Mouse (Mus musculus) erythroblast, embryonic 14.5 days (primary cell): Measurements from ENCODE around the gene Lmbr1.

Source experiments
- GATA1 ChIP-seq: IDR thresholded peaks from 2 replicates; pipeline ENCODE4 v1.6.1; 2012; ENCODE audit warnings: low read length, inconsistent platforms, mixed read lengths
- TAL1 ChIP-seq: IDR thresholded peaks from 3 replicates; pipeline ENCODE4 v1.6.1; 2012; ENCODE audit warnings: low read length, inconsistent platforms, mixed read lengths

DNA sequence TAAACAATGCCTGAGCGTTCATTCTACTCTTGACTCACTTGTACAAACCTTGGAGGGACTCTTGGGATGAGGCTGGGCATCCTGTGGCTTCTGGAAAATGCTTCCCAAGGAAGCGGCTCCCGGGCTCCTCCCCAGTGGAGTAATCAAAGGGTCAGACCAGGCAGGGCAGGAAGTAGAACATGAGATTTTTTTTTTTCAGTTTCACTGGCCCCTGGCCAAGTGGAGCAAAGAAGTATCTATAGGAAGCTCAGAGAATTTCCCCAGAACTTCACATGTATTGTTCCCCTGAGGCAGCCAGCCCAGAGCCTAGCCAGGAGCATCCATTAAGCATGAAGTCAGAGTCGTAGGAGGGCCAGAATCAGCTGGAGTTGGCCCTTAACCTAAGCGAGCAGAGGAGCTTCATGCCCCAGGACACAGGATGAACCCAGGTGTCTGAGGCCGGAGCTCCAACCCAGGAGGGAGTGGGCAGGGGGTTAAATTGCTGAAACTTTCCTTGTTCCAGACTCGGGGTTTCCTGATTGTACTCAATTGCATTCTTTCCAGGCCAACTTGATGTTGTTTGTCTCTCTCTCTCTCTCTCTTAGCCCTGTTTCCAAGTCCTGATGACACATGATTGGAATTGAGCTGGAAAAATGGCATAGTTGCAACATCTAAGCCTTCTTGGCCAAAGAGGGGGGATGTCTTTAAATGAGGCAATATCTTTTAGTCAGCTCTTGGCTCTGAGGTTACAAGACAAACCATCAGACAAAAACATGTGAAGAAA is 10.2 kb upstream of the Lmbr1 start:
- no peak for TF ChIP-seq GATA1
- TF ChIP-seq TAL1 = no peak
